Mouse (Mus musculus) midbrain, embryonic 11.5 days (tissue): ENCODE measurements around the gene Gm10912. TPM values are rescaled to one million over a fixed set of nuclear protein-coding genes. Genes with fewer than 3 reads are reported as not detected.
"Not testable (repeated sequence)": the region's sequence is repeated elsewhere in the genome, so short reads cannot be mapped to it uniquely, and the experiment has no call there.

Experiments used
- ATAC-seq: fragments of 200-750 bp; cut with Nextera tagmentation; 2 replicates; pipeline ENCODE4 v1.8.0; 2017; ENCODE audit warnings: moderate TSS enrichment, moderate library complexity; ENCODE audit not compliant: low FRiP score
- DNase-seq: peaks from one replicate; pipeline ENCODE4 v3.0.0; 2015; ENCODE audit warnings: low spot score; ENCODE audit errors: missing footprints
- H3K27ac ChIP-seq: fragments of 300-500 bp; sonication (generic); 2 replicates; pipeline ENCODE4 v1.5.1; 2014; ENCODE audit warnings: low read depth, low read length
- H3K27me3 ChIP-seq: fragments of 300-500 bp; sonication (generic); 2 replicates; pipeline ENCODE4 v1.6.1; 2014; ENCODE audit warnings: mild to moderate bottlenecking, low read length, moderate library complexity, mixed read lengths; ENCODE audit not compliant: control insufficient read depth, insufficient read depth
- H3K36me3 ChIP-seq: fragments of 300-500 bp; sonication (generic); 2 replicates; pipeline ENCODE4 v1.6.1; 2014; ENCODE audit warnings: mild to moderate bottlenecking, low read length, moderate library complexity, mixed read lengths; ENCODE audit not compliant: control insufficient read depth, insufficient read depth
- H3K4me1 ChIP-seq: fragments of 300-500 bp; sonication (generic); 2 replicates; pipeline ENCODE4 v1.6.1; 2014; ENCODE audit warnings: low read length; ENCODE audit not compliant: control insufficient read depth, insufficient read depth
- H3K4me2 ChIP-seq: fragments of 300-500 bp; sonication (generic); 2 replicates; pipeline ENCODE4 v1.6.1; 2014; ENCODE audit warnings: mild to moderate bottlenecking, moderate library complexity
- H3K4me3 ChIP-seq: fragments of 300-500 bp; sonication (generic); 2 replicates; pipeline ENCODE4 v1.5.1; 2014; ENCODE audit warnings: low read depth, low read length
- H3K9ac ChIP-seq: fragments of 300-500 bp; sonication (generic); 2 replicates; pipeline ENCODE4 v1.6.1; 2014; ENCODE audit warnings: low read length
- H3K9me3 ChIP-seq: fragments of 300-500 bp; sonication (generic); 2 replicates; pipeline ENCODE4 v1.6.1; 2016; ENCODE audit warnings: low read length; ENCODE audit not compliant: control insufficient read depth
- WGBS: fragments of 180-500 bp; shearing (Covaris S2); extraction: QIAGEN DNeasy Blood & Tissue Kit; methylation state at CpG from one replicate; pipeline ENCODE4 v1.1.7; 2014; 5-methylcytosine and 5-hydroxymethylcytosine counted together
- polyA plus RNA-seq: library from polyadenylated mRNA; unstranded; fragments of >200 nt; fragmentation: Nextera tagmentation; extraction: Ambion mirVana; gene quantifications from 2 replicates; pipeline ENCODE4 v1.2.1, GENCODE M21; 2014

Gm10912 gene
- polyA plus RNA-seq, 1 experiment from 2014 or later, result not detected

GRCm38 (mm10) chr2:104059786-104060185 is 5.8 kb upstream of the Gm10912 start:
- no peak overlapping the region for H3K4me3 ChIP-seq
- H3K9me3 ChIP-seq, result no peaks in the 10 kb centered on the region
- 75% methylated on average over 10 of the region's 10 CpGs for WGBS
- DNase-seq (peak; percentile 44), ATAC-seq (no peak)
- H3K4me2 ChIP-seq, result no peak overlapping the region
- no peaks in the 10 kb centered on the region for H3K27me3 ChIP-seq
- no peak overlapping the region for H3K9ac ChIP-seq
- no peaks in the 10 kb centered on the region for H3K36me3 ChIP-seq
- H3K4me1 ChIP-seq, result no peaks in the 10 kb centered on the region
- no peak overlapping the region for H3K27ac ChIP-seq

GRCm38 (mm10) chr2:104060996-104061395 is 4.6 kb upstream of the Gm10912 start:
- WGBS, result 98% methylated on average over 6 of the region's 6 CpGs
- no peak overlapping the region for H3K4me2 ChIP-seq
- H3K9me3 ChIP-seq, result no peaks in the 10 kb centered on the region
- DNase-seq (peak; percentile 65), ATAC-seq (no peak)
- H3K27me3 ChIP-seq, result no peaks in the 10 kb centered on the region
- H3K36me3 ChIP-seq, result no peaks in the 10 kb centered on the region
- no peak overlapping the region for H3K27ac ChIP-seq
- H3K9ac ChIP-seq, result no peak overlapping the region
- H3K4me3 ChIP-seq, result no peak overlapping the region
- H3K4me1 ChIP-seq, result no peaks in the 10 kb centered on the region

- Histone ChIP-seq H3K9me3 (no peaks in the 10 kb centered on the region), H3K27ac (no peak overlapping the region), H3K4me3 (no peak overlapping the region), H3K4me2 (no peak overlapping the region), H3K4me1 (no peaks in the 10 kb centered on the region), H3K27me3 (no peaks in the 10 kb centered on the region), H3K36me3 (no peaks in the 10 kb centered on the region), H3K9ac (no peak overlapping the region)
- no peak for ATAC-seq
- DNase-seq, result no peak
Observed at GRCm38 (mm10) chr2:104062665-104063064, 3.0 kb upstream of the Gm10912 start.

- Histone ChIP-seq H3K4me2 (no peak overlapping the region), H3K4me3 (no peak overlapping the region), H3K27ac (no peak overlapping the region), H3K4me1 (no peaks in the 10 kb centered on the region), H3K9ac (no peak overlapping the region), H3K36me3 (no peaks in the 10 kb centered on the region), H3K9me3 (no peaks in the 10 kb centered on the region), H3K27me3 (no peaks in the 10 kb centered on the region)
- DNase-seq, result peak; percentile 44
- WGBS, result 78% methylated on average over 2 of the region's 2 CpGs
- ATAC-seq, result no peak
Observed at GRCm38 (mm10) chr2:104064152-104064551, 1.5 kb upstream of the Gm10912 start.

GRCm38 (mm10) chr2:104068450-104068849 is 2.8 kb downstream of the Gm10912 start, which contains the start of gene Gm10799:
Gm10799 (minus strand) TSS chr2:104068550.
- WGBS, result 86% methylated on average over 7 of the region's 7 CpGs
- not testable (repeated sequence) for H3K4me3 ChIP-seq

GRCm38 (mm10) chr2:104069704-104070185 is 4.1 kb downstream of the Gm10912 start, which contains the start of gene Cd59b:
Cd59b (plus strand) TSS chr2:104069849.
- H3K27ac ChIP-seq, result no peak within 1 kb of the TSS
- H3K9ac ChIP-seq, result 0 out of 2 replicates have a peak within 1 kb of the TSS, but pooled peaks have one; percentile 12
- no peaks in the 10 kb centered on the region for H3K27me3 ChIP-seq
- no peaks in the 10 kb centered on the region for H3K36me3 ChIP-seq
- H3K9me3 ChIP-seq, result no peaks in the 10 kb centered on the region
- peak; percentile 95 for DNase-seq
- peak within 1 kb of the TSS; percentile 27 for H3K4me3 ChIP-seq
- peak within 1 kb of the TSS; percentile 38 for H3K4me2 ChIP-seq
- ATAC-seq, result peak; percentile 93
- peaks cover 2% of the 10 kb centered on the region; the same call in 1 of the 2 replicates for H3K4me1 ChIP-seq
- 11% methylated on average over 13 of the region's 13 CpGs for WGBS

More at GRCm38 (mm10) chr2:104068450-104068849, 2.8 kb downstream of the Gm10912 start, which contains the start of gene Gm10799:
- not testable (repeated sequence) for H3K9me3 ChIP-seq, H3K27ac ChIP-seq, H3K9ac ChIP-seq, H3K4me1 ChIP-seq, ATAC-seq, H3K4me2 ChIP-seq, DNase-seq, H3K36me3 ChIP-seq, H3K27me3 ChIP-seq

GRCm38 (mm10) chr2:104078285-104078684 is 12.7 kb downstream of the Gm10912 start:
- not testable (repeated sequence) for ATAC-seq, H3K4me1 ChIP-seq, H3K9me3 ChIP-seq, H3K27me3 ChIP-seq, H3K4me3 ChIP-seq, H3K36me3 ChIP-seq, DNase-seq, H3K27ac ChIP-seq, H3K9ac ChIP-seq, H3K4me2 ChIP-seq
- WGBS, result 73% methylated on average over 5 of the region's 5 CpGs

- H3K27ac ChIP-seq, H3K4me2 ChIP-seq, ATAC-seq, DNase-seq, H3K9ac ChIP-seq, H3K4me1 ChIP-seq, H3K36me3 ChIP-seq, H3K27me3 ChIP-seq, H3K9me3 ChIP-seq, H3K4me3 ChIP-seq: not testable (repeated sequence)
- WGBS, result no CpG with 5 or more reads among the region's 1 CpGs
Observed at GRCm38 (mm10) chr2:104081436-104082050, 15.9 kb downstream of the Gm10912 start.

GRCm38 (mm10) chr2:104082474-104082873 is 16.8 kb downstream of the Gm10912 start:
- Histone ChIP-seq H3K4me1 (no peaks in the 10 kb centered on the region), H3K4me2 (no peak overlapping the region), H3K9ac (no peak overlapping the region), H3K9me3 (no peaks in the 10 kb centered on the region), H3K4me3 (no peak overlapping the region), H3K27ac (no peak overlapping the region), H3K36me3 (no peaks in the 10 kb centered on the region), H3K27me3 (no peaks in the 10 kb centered on the region)
- DNase-seq, result no peak
- ATAC-seq, result no peak
